Mouse (Mus musculus) cerebellum, adult 2 months (tissue): ENCODE measurements around the gene Inpp4a.

Experiments used
- CTCF ChIP-seq: fragments of 200-500 bp; IDR thresholded peaks from 2 replicates; pipeline ENCODE4 v1.5.1; 2011; ENCODE audit warnings: low read depth, mild to moderate bottlenecking, control low read depth, low read length, moderate library complexity, borderline replicate concordance; ENCODE audit not compliant: insufficient read depth
- POLR2A ChIP-seq: fragments of 200-500 bp; IDR thresholded peaks from 2 replicates; pipeline ENCODE4 v1.6.1; 2011; ENCODE audit warnings: low read length, control low read depth, borderline replicate concordance; ENCODE audit not compliant: insufficient read depth

DNA sequence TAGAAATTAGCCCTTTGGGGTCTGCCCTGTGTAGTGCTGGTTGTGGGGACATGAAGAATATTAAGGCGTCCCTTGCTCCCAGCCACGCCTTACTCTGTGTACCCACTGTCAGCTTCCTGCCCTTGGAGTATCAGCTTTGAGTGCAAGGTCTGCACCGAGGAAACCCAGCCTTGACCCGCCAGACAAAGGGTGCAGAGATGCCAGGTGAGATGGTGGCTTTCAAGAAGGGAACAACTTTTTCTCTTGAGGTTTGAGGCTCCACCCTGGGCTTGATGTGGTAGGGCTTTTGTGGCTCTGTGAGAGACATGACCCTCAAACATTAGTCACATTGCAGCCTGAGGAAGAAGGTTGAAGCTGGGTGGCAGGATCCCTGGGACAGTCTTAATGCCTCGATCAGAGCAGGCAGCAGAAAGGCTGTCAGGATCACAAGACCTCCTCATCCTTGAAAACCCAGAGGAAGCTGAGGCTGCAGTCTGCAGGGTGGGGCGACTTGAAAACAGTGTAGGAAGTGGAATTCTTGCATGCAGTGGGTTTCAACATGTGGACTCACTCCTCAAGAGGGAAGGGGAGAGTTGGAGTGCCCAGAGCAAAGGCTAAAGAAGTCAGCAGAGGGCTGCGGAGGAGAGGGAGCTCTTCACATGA is 18.1 kb downstream of the Inpp4a start:
- TF ChIP-seq CTCF: no peak
- no peak for TF ChIP-seq POLR2A
